Mouse (Mus musculus) kidney, postnatal 36 days (tissue): Measurements from ENCODE around the gene Cox7a2l.
A peak's percentile ranks its signal among the peaks of the same experiment; 100 is the strongest.

Experiments used
- DNase-seq, 2 experiments: peaks; one replicate each; pipeline ENCODE4 v3.0.0; 2021 to 2022; ENCODE audit warnings: mixed read lengths in 2 of 2

Gene Cox7a2l

GRCm38 (mm10) chr17:83526624-83527532 is 9.7 kb upstream of the Cox7a2l start:
- peak; percentile 62 to 73 for DNase-seq

GRCm38 (mm10) chr17:83526091-83526561 is 9.0 kb upstream of the Cox7a2l start:
- peak in 1 of 2 experiments; percentile 19 for DNase-seq

GRCm38 (mm10) chr17:83525596-83525995 is 8.5 kb upstream of the Cox7a2l start:
- peak in 1 of 2 experiments; percentile 34 for DNase-seq

GRCm38 (mm10) chr17:83524753-83525152 is 7.6 kb upstream of the Cox7a2l start:
- DNase-seq, result no peak

GRCm38 (mm10) chr17:83522590-83523379 is 5.7 kb upstream of the Cox7a2l start:
- DNase-seq, result peak; percentile 53 to 62

GRCm38 (mm10) chr17:83521881-83522280 is 4.8 kb upstream of the Cox7a2l start:
- DNase-seq, result no peak

- DNase-seq, result peak; percentile 92 to 95
These were observed 2.9 kb downstream of the Cox7a2l start for GRCm38 (mm10) chr17:83514213-83514701.

- no peak for DNase-seq
These were observed 3.4 kb downstream of the Cox7a2l start for GRCm38 (mm10) chr17:83513655-83514212.

GRCm38 (mm10) chr17:83512130-83512529 is 5.0 kb downstream of the Cox7a2l start:
- DNase-seq, result no peak

- DNase-seq, result no peak
These were observed 13.4 kb downstream of the Cox7a2l start for GRCm38 (mm10) chr17:83503693-83504092.

GRCm38 (mm10) chr17:83499692-83500091 is 17.4 kb downstream of the Cox7a2l start:
- no peak for DNase-seq

GRCm38 (mm10) chr17:83498889-83499288 is 18.2 kb downstream of the Cox7a2l start:
- no peak for DNase-seq

- DNase-seq, result no peak
These were observed 29.4 kb downstream of the Cox7a2l start for GRCm38 (mm10) chr17:83487762-83488161.

- DNase-seq, result no peak
These were observed 33.3 kb downstream of the Cox7a2l start for GRCm38 (mm10) chr17:83483784-83484183.

GRCm38 (mm10) chr17:83482817-83483536 is 34.2 kb downstream of the Cox7a2l start:
- DNase-seq, result peak in 1 of 2 experiments; percentile 18

GRCm38 (mm10) chr17:83481551-83481950 is 35.6 kb downstream of the Cox7a2l start:
- DNase-seq, result peak; percentile 18 to 36

GRCm38 (mm10) chr17:83477089-83477488 is 40.0 kb downstream of the Cox7a2l start:
- no peak for DNase-seq

- DNase-seq, result no peak
These were observed 47.5 kb downstream of the Cox7a2l start for GRCm38 (mm10) chr17:83469586-83469985.

GRCm38 (mm10) chr17:83466697-83467251 is 50.4 kb downstream of the Cox7a2l start:
- DNase-seq, result no peak

- no peak for DNase-seq
These were observed 51.2 kb downstream of the Cox7a2l start for GRCm38 (mm10) chr17:83465969-83466368.

- no peak for DNase-seq
These were observed 59.9 kb downstream of the Cox7a2l start for GRCm38 (mm10) chr17:83457271-83457670.

GRCm38 (mm10) chr17:83453587-83453986 is 63.5 kb downstream of the Cox7a2l start:
- DNase-seq, result no peak
